Mouse (Mus musculus): ENCODE measurements around the gene Terf2ip. TPM values are rescaled to one million over a fixed set of nuclear protein-coding genes. Genes with fewer than 3 reads are reported as not detected.

Terf2ip gene
- total and polyA plus RNA-seq, 3 experiments: 9.4 to 13.7 (median 12.4) TPM

DNA sequence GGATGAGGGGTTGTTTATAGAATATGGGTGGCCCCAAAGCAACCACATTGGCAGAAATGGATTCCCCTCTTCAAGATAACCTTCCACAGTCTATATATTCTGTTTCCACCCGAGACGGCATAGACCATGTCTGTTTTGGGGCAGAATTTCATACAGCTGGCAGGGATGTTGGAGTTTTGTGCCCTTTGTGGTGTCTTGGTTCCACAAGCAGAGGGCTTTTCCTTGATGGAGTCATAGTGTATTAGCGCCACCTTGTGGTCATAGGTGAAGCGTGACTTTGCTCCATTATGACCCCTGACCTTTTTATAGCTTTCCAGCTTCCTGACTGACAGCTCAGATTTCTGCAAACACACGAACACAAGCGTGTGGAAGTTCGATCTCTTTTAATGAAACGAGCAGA lies 23.4 kb downstream of the Terf2ip start:
- TF ChIP-seq KAT2A (IDR thresholded peaks at IDR 0.05; ENCODE audit: insufficient replicate concordance, low read length) (no peak), MAFK (IDR thresholded peaks at IDR 0.05; ENCODE audit: insufficient replicate concordance, low read length) (no peak), MAZ (IDR thresholded peaks at IDR 0.05; ENCODE audit: low read depth, low read length) (no peak), CTCF (conservative IDR thresholded peaks at IDR 0.05 in 1 of 2, IDR thresholded peaks at IDR 0.05 in 1 of 2; ENCODE audit: low read depth in 2 of 2, low read length in 2 of 2) (peak; percentile 91 to 94), EP300 (IDR thresholded peaks at IDR 0.05; ENCODE audit: low read length) (no peak), JUN (IDR thresholded peaks at IDR 0.05; ENCODE audit: insufficient read depth, low read depth, low read length) (no peak), ZMIZ1 (IDR thresholded peaks at IDR 0.05; ENCODE audit: low read depth, low read length) (no peak), RAD21 (IDR thresholded peaks at IDR 0.05; ENCODE audit: low read depth, low read length) (peak; percentile 94), SMC3 (IDR thresholded peaks at IDR 0.05; ENCODE audit: low read depth, low read length) (peak; percentile 67), MEF2A (IDR thresholded peaks at IDR 0.05; ENCODE audit: borderline replicate concordance, low read depth, low read length) (no peak), ZC3H11A (IDR thresholded peaks at IDR 0.05; ENCODE audit: low read depth, low read length) (no peak), MYC (IDR thresholded peaks at IDR 0.05; ENCODE audit: low read depth, low read length) (0 out of 2 replicates have a peak, but pooled peaks have one; percentile 25), BHLHE40 (IDR thresholded peaks at IDR 0.05; ENCODE audit: low read depth, low read length) (no peak), ELF1 (IDR thresholded peaks at IDR 0.05; ENCODE audit: low read depth, low read length) (no peak)
- Histone ChIP-seq H3K4me2 (ENCODE audit: insufficient read depth, low read depth, poor library complexity, severe bottlenecking) (no peak overlapping the region), H3K36me3 (replicated peaks in 1 of 2; ENCODE audit: control insufficient read depth in 1 of 2, insufficient read depth in 1 of 2, low read length in 1 of 2) (no peaks in the 10 kb centered on the region), H3K27me3 (replicated peaks) (no peaks in the 10 kb centered on the region), H3K27ac (ENCODE audit: insufficient read depth, low read depth) (no peak overlapping the region), H3K9me3 (replicated peaks; ENCODE audit: low read length) (no peaks in the 10 kb centered on the region), H3K9ac (ENCODE audit: insufficient read depth, low read depth) (no peak overlapping the region), H3K79me2 (replicated peaks; ENCODE audit: control insufficient read depth, extremely low read depth, insufficient read depth, poor library complexity, severe bottlenecking) (no peaks in the 10 kb centered on the region; the same call in 1 of the 2 replicates), H3K4me3 (replicated peaks in 1 of 3; ENCODE audit: low read depth in 2 of 3, low read length in 2 of 3, poor library complexity in 1 of 3) (no peak overlapping the region), H3K4me1 (ENCODE audit: control insufficient read depth in 1 of 2, insufficient read depth in 2 of 2) (peaks cover 4 to 18% of the 10 kb centered on the region in 2 experiments; a peak in 3 of 4 replicates)
- in situ Hi-C loops (cut with MboI; ENCODE audit: low pct_ligation_motif_present, low pct_unique_long_range_greater_than_20kb, low sequenced_read_pairs) (no loop called here), dilution Hi-C loops (cut with MboI; ENCODE audit: extremely low pct_ligation_motif_present, extremely low pct_unique_long_range_greater_than_20kb, low sequenced_read_pairs) (no loop called here)
- peak; percentile 84 for DNase-seq (ENCODE audit: extremely low read depth)

DNA sequence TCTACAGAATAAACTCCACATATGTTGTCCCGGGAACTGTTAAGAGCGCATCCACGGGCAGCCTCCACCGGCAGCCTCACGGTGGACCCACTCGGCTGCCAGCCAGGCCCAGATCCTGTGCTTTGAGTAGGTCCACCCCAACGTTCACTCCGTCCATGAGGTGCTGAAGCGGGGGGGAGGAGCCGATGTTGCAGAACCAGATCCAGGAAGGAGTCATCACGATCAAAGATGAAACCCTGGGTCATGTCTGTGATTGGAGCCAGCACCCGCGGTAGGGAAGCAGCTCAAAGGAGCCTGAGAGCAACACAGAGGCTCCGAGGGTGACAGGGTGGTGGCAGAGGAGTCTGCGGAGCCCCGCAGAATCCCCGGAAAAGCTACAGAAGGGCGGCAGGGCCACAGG lies 26.3 kb downstream of the Terf2ip start:
- no peaks in the 10 kb centered on the region for H3K9me3 ChIP-seq (replicated peaks; ENCODE audit: low read length)
- no peaks in the 10 kb centered on the region for H3K36me3 ChIP-seq (replicated peaks in 1 of 2; ENCODE audit: control insufficient read depth in 1 of 2, insufficient read depth in 1 of 2, low read length in 1 of 2)
- in situ Hi-C loops (cut with MboI; ENCODE audit: low pct_ligation_motif_present, low pct_unique_long_range_greater_than_20kb, low sequenced_read_pairs): no loop called here
- peaks cover 0 to 7% of the 10 kb centered on the region in 2 experiments; a peak in 2 of 4 replicates for H3K4me1 ChIP-seq (ENCODE audit: control insufficient read depth in 1 of 2, insufficient read depth in 2 of 2)
- peaks cover 9% of the 10 kb centered on the region for H3K27me3 ChIP-seq (replicated peaks)
- H3K79me2 ChIP-seq (replicated peaks; ENCODE audit: control insufficient read depth, extremely low read depth, insufficient read depth, poor library complexity, severe bottlenecking): no peaks in the 10 kb centered on the region
- dilution Hi-C loops (cut with MboI; ENCODE audit: extremely low pct_ligation_motif_present, extremely low pct_unique_long_range_greater_than_20kb, low sequenced_read_pairs): no loop called here
- H3K27ac ChIP-seq (ENCODE audit: insufficient read depth, low read depth): no peak overlapping the region
- H3K4me2 ChIP-seq (ENCODE audit: insufficient read depth, low read depth, poor library complexity, severe bottlenecking): no peak overlapping the region
- H3K9ac ChIP-seq (ENCODE audit: insufficient read depth, low read depth): no peak overlapping the region
- no peak overlapping the region for H3K4me3 ChIP-seq (replicated peaks in 1 of 3; ENCODE audit: low read depth in 2 of 3, low read length in 2 of 3, poor library complexity in 1 of 3)
- TF ChIP-seq ETS1 (conservative IDR thresholded peaks at IDR 0.05; ENCODE audit: low read depth, low read length) (no peak), ZNF384 (IDR thresholded peaks at IDR 0.05; ENCODE audit: low read depth, low read length) (no peak), KAT2A (IDR thresholded peaks at IDR 0.05; ENCODE audit: insufficient replicate concordance, low read length) (no peak), RCOR1 (conservative IDR thresholded peaks at IDR 0.05; ENCODE audit: low read depth, low read length) (no peak), JUND (conservative IDR thresholded peaks at IDR 0.05; ENCODE audit: low read depth, low read length) (no peak)
- no peak for DNase-seq (ENCODE audit: extremely low read depth)
